Mouse (Mus musculus) lung, postnatal 4 days (tissue): Measurements from ENCODE around the gene Lrch1.

Experiments
- DNase-seq, 2 experiments: peaks; one replicate each; pipeline ENCODE4 v3.0.0; 2021

Gene Lrch1

GRCm38 (mm10) chr14:74946321-74946750, 1.3 kb downstream of the Lrch1 start:
- DNase-seq, result no peak

- DNase-seq, result no peak
These were observed 2.1 kb downstream of the Lrch1 start for GRCm38 (mm10) chr14:74945266-74946215.

GRCm38 (mm10) chr14:74944128-74944755, 3.4 kb downstream of the Lrch1 start:
- no peak for DNase-seq

GRCm38 (mm10) chr14:74943581-74944117, 4.0 kb downstream of the Lrch1 start:
- no peak for DNase-seq

GRCm38 (mm10) chr14:74943024-74943423, 4.7 kb downstream of the Lrch1 start:
- DNase-seq, result no peak

GRCm38 (mm10) chr14:74941591-74941990, 6.1 kb downstream of the Lrch1 start:
- no peak for DNase-seq

- no peak for DNase-seq
These were observed 6.9 kb downstream of the Lrch1 start for GRCm38 (mm10) chr14:74940741-74941140.

GRCm38 (mm10) chr14:74939355-74939754, 8.3 kb downstream of the Lrch1 start:
- no peak for DNase-seq

- DNase-seq, result no peak
These were observed 8.8 kb downstream of the Lrch1 start for GRCm38 (mm10) chr14:74938896-74939295.

GRCm38 (mm10) chr14:74936557-74937261, 11.0 kb downstream of the Lrch1 start:
- DNase-seq, result no peak

GRCm38 (mm10) chr14:74935111-74935510, 12.6 kb downstream of the Lrch1 start:
- no peak for DNase-seq

GRCm38 (mm10) chr14:74933960-74934710, 13.5 kb downstream of the Lrch1 start:
- no peak for DNase-seq

GRCm38 (mm10) chr14:74929739-74930138, 17.9 kb downstream of the Lrch1 start:
- no peak for DNase-seq

- DNase-seq, result no peak
These were observed 18.8 kb downstream of the Lrch1 start for GRCm38 (mm10) chr14:74928809-74929432.

- DNase-seq, result peak in 1 of 2 experiments; percentile 54
These were observed 20.6 kb downstream of the Lrch1 start for GRCm38 (mm10) chr14:74926899-74927571.

- no peak for DNase-seq
These were observed 21.6 kb downstream of the Lrch1 start for GRCm38 (mm10) chr14:74925951-74926517.

- DNase-seq, result no peak
These were observed 23.2 kb downstream of the Lrch1 start for GRCm38 (mm10) chr14:74924521-74924920.

- DNase-seq, result no peak
These were observed 23.6 kb downstream of the Lrch1 start for GRCm38 (mm10) chr14:74924031-74924430.

GRCm38 (mm10) chr14:74922039-74922736, 25.5 kb downstream of the Lrch1 start:
- DNase-seq, result peak; percentile 44 to 61

GRCm38 (mm10) chr14:74921471-74921870, 26.2 kb downstream of the Lrch1 start:
- DNase-seq, result no peak
